In the genomic region with DNA sequence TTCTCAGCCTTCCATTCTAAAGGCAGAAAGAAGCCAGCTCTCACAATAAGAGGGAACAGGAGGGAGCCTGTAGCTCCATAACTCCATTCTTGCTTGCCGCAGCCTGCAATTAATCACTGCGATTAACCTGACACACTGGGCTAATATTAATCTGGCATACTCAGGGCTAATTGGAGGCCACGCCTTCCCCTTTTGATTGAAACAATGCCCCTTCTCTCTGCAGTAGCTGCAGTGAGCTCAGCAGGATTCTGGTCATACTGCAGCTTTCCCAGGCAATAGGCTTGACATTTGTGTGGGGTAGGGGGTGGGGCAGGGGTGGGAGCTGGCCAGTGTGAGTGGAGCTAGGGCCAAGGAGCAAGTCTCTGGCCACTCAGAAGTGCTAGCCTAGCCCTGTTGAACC, we compare ENCODE assay signal across 9 mouse cellular contexts.
DNase-seq lines count a peak whose midpoint lies in the region; ATAC-seq and TF ChIP-seq lines count a peak whose summit lies in the region.
"Had no signal": no experiment of that assay in that cellular context is flagged by ENCODE, and none has a peak within 500 bp of the region (broad histone marks: within the 10 kb centered on the region; RNA-seq: fewer than 3 reads in every experiment).

No protein-coding gene starts in this region.

- WGBS in kidney, embryonic 16.5 days, result 50% methylated on average over 3 of the region's 3 CpGs
- WGBS in forebrain, postnatal 0 days, result 7% methylated on average over 3 of the region's 3 CpGs
- 14% methylated on average over 3 of the region's 3 CpGs for WGBS in neural tube, embryonic 14.5 days

- DNase-seq in kidney, adult 18-20 months, result no peak
- DNase-seq in embryo, embryonic 11 days, result peak; percentile 55
- DNase-seq in forebrain, postnatal 0 days, result no peak
- DNase-seq in spleen, postnatal 10 days (ENCODE audit: low spot score in 2 of 2), result no peak
- no peak for DNase-seq in cerebellum, postnatal 25 days
- no peak for DNase-seq in urinary bladder, adult 18-20 months (ENCODE audit: low spot score in 2 of 2)
- DNase-seq: liver had no signal

- TF ChIP-seq CTCF in forebrain, postnatal 0 days (IDR thresholded peaks at IDR 0.05; ENCODE audit: low read depth), result no peak

- H3K36me3 ChIP-seq in kidney, embryonic 16.5 days (ENCODE audit: insufficient read depth, low read length), result no peaks in the 10 kb centered on the region
- H3K36me3 ChIP-seq in forebrain, postnatal 0 days (ENCODE audit: insufficient read depth), result no peaks in the 10 kb centered on the region
- no peaks in the 10 kb centered on the region for H3K36me3 ChIP-seq in neural tube, embryonic 14.5 days (ENCODE audit: control insufficient read depth, insufficient read depth, low read length)

- no peaks in the 10 kb centered on the region for H3K27me3 ChIP-seq in kidney, embryonic 16.5 days (ENCODE audit: insufficient read depth, low read length)
- H3K27me3 ChIP-seq in forebrain, postnatal 0 days (ENCODE audit: insufficient read depth, low read length), result no peaks in the 10 kb centered on the region
- H3K27me3 ChIP-seq in neural tube, embryonic 14.5 days (ENCODE audit: control insufficient read depth, insufficient read depth, low read length), result no peaks in the 10 kb centered on the region

- no peaks in the 10 kb centered on the region for H3K9me3 ChIP-seq in kidney, embryonic 16.5 days (ENCODE audit: low read length)
- no peaks in the 10 kb centered on the region for H3K9me3 ChIP-seq in forebrain, postnatal 0 days (ENCODE audit: low read length)
- H3K9me3 ChIP-seq in neural tube, embryonic 14.5 days (ENCODE audit: control insufficient read depth, low read length), result no peaks in the 10 kb centered on the region

- H3K9ac ChIP-seq in kidney, embryonic 16.5 days (replicated peaks; ENCODE audit: low read length), result no peak overlapping the region
- H3K9ac ChIP-seq in forebrain, postnatal 0 days, result no peak overlapping the region
- no peak overlapping the region for H3K9ac ChIP-seq in neural tube, embryonic 14.5 days (replicated peaks; ENCODE audit: low read depth, low read length)

- peak; percentile 59; the same call in 1 of the 2 replicates for ATAC-seq in kidney, embryonic 16.5 days (ENCODE audit: low FRiP score, low TSS enrichment)
- ATAC-seq in forebrain, postnatal 0 days, result peak; percentile 75; the same call in 1 of the 2 replicates
- ATAC-seq in neural tube, embryonic 14.5 days (ENCODE audit: low read depth), result peak; percentile 58; the same call in 1 of the 2 replicates

- no peak overlapping the region for H3K4me3 ChIP-seq in kidney, embryonic 16.5 days (ENCODE audit: low read length)
- no peak overlapping the region for H3K4me3 ChIP-seq in forebrain, postnatal 0 days (ENCODE audit: low read depth, low read length)
- H3K4me3 ChIP-seq in neural tube, embryonic 14.5 days (ENCODE audit: low read depth, low read length), result no peak overlapping the region

- H3K4me2 ChIP-seq in kidney, embryonic 16.5 days (replicated peaks; ENCODE audit: low read depth, low read length), result no peak overlapping the region
- no peak overlapping the region for H3K4me2 ChIP-seq in forebrain, postnatal 0 days (ENCODE audit: low read depth)
- H3K4me2 ChIP-seq in neural tube, embryonic 14.5 days (ENCODE audit: low read depth, low read length), result no peak overlapping the region

- H3K4me1 ChIP-seq in kidney, embryonic 16.5 days (ENCODE audit: insufficient read depth, low read length), result peaks cover 9% of the 10 kb centered on the region; the same call in 1 of the 2 replicates
- H3K4me1 ChIP-seq in forebrain, postnatal 0 days (ENCODE audit: insufficient read depth), result peaks cover 8% of the 10 kb centered on the region
- H3K4me1 ChIP-seq in neural tube, embryonic 14.5 days (ENCODE audit: control insufficient read depth, insufficient read depth, low read length), result peaks cover 5% of the 10 kb centered on the region; the same call in 1 of the 2 replicates

- no peak overlapping the region for H3K27ac ChIP-seq in kidney, embryonic 16.5 days (ENCODE audit: low read length)
- H3K27ac ChIP-seq in forebrain, postnatal 0 days (ENCODE audit: low read depth, low read length), result no peak overlapping the region
- H3K27ac ChIP-seq in neural tube, embryonic 14.5 days (ENCODE audit: low read depth, low read length), result no peak overlapping the region
